Mouse (Mus musculus) CD8-positive naive resting alpha-beta T cell, adult 2 months (primary cell): ENCODE measurements around the gene Adgrv1.
A peak's percentile ranks its signal among the peaks of the same experiment; 100 is the strongest.

Source experiments
- DNase-seq, 2 experiments: peaks; one replicate each; pipeline ENCODE4 v3.0.0; 2022; ENCODE audit warnings: low read depth in 2 of 2, low spot score in 2 of 2

Gene Adgrv1

GRCm38 (mm10) chr13:81347261-81347980, 285.5 kb downstream of the Adgrv1 start:
- DNase-seq: peak in 1 of 2 experiments; percentile 20

- DNase-seq: no peak
Measured at GRCm38 (mm10) chr13:81342987-81343596, 289.9 kb downstream of the Adgrv1 start.

GRCm38 (mm10) chr13:81335241-81335640, 297.7 kb downstream of the Adgrv1 start:
- no peak for DNase-seq

GRCm38 (mm10) chr13:81332018-81332417, 300.9 kb downstream of the Adgrv1 start:
- DNase-seq: no peak

- DNase-seq: no peak
Measured at GRCm38 (mm10) chr13:81329762-81330161, 303.2 kb downstream of the Adgrv1 start.

- no peak for DNase-seq
Measured at GRCm38 (mm10) chr13:81328181-81328580, 304.8 kb downstream of the Adgrv1 start.

DNA sequence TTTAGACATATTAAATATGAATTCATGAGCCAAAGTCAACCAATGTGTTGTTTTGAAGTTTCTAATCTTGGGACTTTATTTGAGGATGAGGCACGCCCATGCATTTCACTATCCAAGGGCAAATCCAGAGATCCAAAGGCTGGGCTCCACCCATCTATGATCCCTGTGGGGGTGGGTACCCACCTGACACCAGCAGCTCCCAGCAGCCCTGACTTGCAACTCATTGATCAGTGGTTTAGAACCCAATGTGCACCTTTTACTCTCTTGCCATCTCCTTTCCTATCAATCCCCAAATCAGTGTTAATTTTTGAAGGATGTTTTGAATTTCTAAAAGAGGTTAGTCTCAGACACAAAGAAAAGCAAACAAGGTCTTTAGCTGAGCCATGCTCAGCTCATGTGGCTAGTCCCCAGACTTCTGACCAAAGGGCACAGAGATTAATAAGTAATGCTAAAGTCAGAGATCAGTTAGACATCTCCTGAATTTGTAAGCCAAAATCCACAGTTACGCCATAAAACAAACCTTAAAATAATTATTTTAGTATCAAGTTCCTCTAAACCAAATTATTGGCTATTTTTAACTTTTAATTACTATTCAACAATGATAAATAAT, 307.2 kb downstream of the Adgrv1 start:
- no peak for DNase-seq

DNA sequence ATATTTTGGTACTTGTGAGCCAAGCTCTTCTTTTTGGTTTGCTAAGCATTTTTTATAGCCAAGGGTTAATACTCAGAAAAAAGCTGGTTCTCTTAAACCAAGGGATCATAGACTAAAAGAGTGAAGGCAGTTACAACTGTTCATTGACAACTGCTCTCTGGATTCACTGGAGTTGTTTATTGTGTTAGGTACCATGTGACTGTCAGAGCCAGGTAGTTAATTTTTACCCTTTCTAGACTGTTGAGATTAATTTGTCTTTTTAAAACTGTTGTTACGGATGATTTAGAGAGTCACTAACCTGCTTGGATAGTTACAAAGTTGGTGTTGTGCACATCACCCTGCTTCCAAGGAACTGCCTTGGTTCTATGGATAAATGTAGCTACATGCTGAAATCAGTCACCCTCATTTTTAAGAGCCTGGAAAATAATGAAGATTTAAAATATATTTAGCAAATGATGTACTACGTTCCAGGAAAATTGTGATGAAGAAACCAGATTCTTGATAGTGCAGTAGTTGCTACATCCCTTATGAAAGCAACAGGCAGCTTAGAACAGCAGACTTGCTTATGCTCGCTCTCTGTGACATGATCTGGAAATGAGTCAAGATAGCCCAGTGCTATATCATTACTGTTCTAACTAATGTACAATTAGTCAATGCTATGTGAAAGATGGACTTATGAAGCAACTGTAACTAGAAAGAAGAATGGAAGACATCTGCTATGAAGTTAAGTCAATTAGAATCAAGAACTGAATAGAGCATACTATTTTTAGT, 309.2 kb downstream of the Adgrv1 start:
- no peak for DNase-seq

- no peak for DNase-seq
Measured at GRCm38 (mm10) chr13:81316581-81316980, 316.4 kb downstream of the Adgrv1 start.

GRCm38 (mm10) chr13:81314306-81315120, 318.4 kb downstream of the Adgrv1 start:
- no peak for DNase-seq

- no peak for DNase-seq
Measured at GRCm38 (mm10) chr13:81312148-81312547, 320.8 kb downstream of the Adgrv1 start.

- DNase-seq: no peak
Measured at GRCm38 (mm10) chr13:81300851-81301250, 332.1 kb downstream of the Adgrv1 start.

DNA sequence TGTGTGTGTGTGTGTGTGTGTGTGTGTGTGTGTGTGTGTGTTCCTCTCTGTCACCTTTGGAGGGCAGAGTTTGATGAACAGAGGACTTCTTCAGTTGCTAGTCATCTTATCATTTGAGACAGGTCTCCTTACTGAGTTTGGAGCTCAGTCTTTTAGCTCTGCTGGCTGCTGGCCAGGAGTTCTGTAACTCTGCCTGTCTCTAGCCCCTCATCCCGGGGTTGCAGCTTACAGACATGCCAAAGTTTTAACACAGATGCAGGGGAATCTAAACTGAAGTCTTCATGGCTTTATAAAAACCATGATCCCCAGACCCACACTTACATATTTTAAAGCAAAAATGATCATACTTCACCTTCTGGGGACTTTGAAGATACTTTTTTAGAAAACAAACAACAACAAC, 338.8 kb downstream of the Adgrv1 start:
- no peak for DNase-seq

- DNase-seq: no peak
Measured at GRCm38 (mm10) chr13:81282193-81282592, 350.8 kb downstream of the Adgrv1 start.

DNA sequence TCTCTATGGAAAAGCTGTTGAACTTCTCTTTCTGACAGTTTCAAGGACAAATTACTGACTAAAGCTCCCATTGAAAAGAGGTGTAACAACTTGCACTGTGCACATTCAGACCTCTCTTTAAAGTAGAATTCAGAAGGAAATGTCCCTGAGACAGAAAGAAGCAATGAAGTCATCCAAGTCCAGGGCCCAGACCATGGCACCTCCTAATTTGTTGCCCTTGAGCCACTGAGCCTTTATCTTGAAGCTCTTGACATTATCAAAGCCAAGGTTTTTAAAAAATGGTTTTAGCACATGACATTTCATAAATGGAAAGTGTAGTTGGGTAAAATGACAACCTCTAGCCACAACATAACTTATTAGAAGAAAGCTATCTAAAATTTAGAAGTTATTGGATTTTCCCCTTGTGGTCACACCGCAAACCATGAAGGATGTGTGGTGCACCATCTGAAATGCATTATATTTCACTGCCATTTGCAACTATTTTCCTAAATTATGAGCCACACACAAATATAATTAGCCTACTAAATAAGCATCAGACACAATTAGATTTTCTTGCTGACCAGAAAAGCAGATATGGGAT, 352.2 kb downstream of the Adgrv1 start:
- no peak for DNase-seq

DNA sequence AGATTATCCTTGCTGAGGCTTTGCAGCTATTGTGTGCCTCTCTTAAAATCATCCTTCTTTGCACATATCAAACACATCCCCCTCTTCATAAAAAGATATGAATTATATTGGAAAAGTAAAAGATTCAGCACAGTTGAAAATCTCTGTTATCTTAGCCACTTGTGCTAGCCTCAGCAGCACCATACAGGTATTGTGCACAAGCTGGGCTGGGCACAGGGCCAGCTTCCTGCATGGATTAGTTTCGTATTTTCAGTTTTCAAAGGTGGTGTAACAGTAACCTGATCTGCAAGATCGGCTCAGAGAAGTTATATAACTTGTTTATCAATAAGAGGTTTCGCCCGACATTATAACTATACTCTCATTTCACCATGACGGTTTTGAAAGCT, 353.6 kb downstream of the Adgrv1 start:
- DNase-seq: no peak

DNA sequence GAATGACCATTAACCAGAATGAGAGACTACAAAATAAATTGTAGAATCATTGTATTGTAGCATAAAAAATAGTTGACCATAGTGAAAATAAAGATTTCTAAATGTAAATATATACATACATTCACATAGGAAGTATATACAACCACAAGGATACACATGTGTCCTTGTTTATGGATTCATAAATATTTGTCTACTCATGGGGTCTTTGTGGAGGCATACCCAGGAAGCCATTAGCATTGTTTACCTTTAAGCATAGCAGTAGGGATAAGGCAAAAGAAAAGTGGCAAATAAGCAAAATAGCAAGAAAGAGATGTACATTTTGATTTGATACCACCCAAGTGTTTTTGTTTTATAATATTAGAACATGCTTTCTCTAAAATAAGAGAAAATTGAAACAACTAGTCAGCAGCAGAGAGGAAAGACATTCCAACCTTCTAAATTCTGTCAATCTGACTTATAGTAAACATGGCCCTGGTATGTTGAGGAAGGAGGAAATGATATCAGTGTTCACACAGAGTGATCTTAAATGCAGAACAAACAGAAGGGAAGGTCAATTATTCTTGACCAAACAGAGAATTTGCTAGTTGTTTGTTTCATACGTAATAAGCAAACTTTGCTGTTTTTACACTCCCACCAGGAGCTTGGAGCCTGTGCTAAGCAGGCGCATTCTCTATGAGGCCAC, 354.1 kb downstream of the Adgrv1 start:
- DNase-seq: no peak

GRCm38 (mm10) chr13:81273837-81274236, 359.1 kb downstream of the Adgrv1 start:
- no peak for DNase-seq

DNA sequence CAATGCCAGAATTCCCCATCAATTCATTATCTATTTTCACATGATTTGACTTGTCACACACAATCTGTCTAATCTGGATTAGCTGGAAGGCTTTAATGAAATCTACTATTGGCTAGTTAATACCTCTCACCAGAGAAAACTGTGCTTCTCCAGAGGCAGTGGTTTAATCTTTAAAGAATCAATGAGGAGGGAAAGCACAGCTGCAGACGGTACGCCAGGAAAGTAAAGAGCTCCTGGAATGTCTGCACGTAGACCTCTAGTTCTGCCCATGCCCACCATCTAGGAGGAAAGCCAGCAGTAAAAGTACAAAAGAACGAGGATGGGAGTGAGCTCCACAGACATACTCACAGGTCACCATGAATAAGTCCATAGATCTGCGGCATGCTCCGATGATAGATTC, 362.6 kb downstream of the Adgrv1 start:
- no peak for DNase-seq

- no peak for DNase-seq
Measured at GRCm38 (mm10) chr13:81269056-81269455, 363.9 kb downstream of the Adgrv1 start.
